Mouse (Mus musculus) kidney, adult 9 months (tissue): ENCODE data around the gene 4933415A04Rik.

Source experiments
- DNase-seq: peaks from one replicate; pipeline ENCODE4 v3.0.0; 2022

Gene 4933415A04Rik

GRCm38 (mm10) chr11:43633658-43634401 is 47.0 kb downstream of the 4933415A04Rik start:
- DNase-seq: peak; percentile 85

DNA sequence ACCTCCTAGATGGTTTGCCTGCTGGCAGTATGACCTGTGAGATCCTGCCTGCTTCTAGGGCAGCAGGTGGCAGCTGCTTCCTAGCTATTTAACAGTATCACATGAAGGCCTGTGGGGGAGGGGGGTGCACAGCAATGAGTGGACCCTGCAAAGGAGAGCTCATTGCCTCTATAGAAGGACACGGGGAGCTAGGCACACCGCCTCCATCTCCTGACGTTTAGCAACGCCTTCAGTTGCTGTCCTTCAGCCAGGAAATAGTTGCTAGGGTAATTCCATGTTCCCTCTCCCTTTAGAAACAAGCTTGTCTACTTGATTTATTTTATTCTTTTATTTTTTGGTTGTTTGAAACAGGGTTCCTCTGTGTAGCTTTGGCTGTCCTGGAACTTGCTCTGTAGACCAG is 49.9 kb downstream of the 4933415A04Rik start:
- DNase-seq: no peak

DNA sequence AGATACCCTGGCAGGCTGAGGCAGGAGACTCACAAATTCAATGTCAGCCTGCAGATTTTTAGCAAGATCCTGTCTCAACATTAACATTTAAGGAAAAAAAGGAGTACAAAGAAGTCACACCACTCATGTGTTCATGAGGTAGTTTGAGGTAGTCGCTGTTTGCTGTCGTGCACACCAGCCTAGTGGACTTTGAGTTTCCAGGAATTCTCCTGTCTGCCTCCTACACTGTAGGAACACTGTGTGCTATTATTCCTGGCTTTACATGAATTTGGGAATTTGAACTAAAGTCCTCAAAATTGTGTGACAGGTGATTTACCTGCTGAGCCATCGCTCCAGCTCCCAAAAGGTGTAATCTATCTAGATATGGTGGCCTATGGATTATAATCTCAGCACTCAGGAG is 51.6 kb downstream of the 4933415A04Rik start:
- peak; percentile 45 for DNase-seq
